In the genomic region with DNA sequence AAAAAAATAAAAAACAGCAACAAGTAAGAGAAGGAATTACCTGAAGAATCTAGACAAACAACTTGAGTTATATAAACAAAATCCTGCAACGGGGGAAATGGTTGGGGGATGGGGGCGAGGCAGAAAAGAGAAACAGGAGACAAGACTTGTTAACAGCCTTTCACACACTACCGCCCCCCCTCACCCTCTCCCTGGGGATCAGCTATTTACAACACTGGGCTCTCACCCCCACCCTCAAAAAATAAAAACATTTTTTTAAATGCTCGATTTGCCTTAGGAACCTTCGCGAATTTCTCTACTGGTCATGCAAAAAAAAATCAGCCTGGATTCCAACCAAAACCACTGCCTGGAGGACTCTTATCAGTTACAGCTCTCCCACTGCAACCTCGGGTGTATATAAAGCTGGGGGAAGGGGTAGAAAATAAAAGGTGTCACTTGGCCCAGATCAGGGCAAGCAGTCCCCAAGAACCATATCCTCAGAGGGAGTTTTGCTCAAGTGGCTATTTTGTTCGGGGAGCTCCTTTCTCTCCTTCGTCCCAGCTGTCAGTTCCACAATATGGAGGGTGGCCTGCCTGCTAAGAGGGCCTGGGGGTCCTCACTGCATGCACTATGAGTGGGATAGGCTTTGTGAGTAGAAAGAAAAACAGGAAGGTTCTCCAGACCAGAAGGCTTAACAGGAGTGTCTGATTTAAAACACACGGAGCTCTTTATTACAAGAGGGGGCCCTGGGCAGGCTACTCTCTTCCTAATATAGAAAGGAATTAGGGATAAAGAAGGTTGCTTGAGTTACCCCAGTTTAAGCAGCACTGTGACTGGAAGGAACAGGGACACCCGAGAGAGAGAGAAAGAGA, we compare ENCODE assay signal across 8 mouse cellular contexts. TPM values are rescaled to one million over a fixed set of nuclear protein-coding genes. Genes with fewer than 3 reads are reported as not detected.
A peak's percentile ranks its signal among the peaks of the same experiment; 100 is the strongest.
DNase-seq lines count a peak whose midpoint lies in the region; ATAC-seq and TF ChIP-seq lines count a peak whose summit lies in the region.

No protein-coding gene starts in this region.

- H3K4me3 ChIP-seq in megakaryocyte, embryonic 14.5 days (replicated peaks): peak overlapping the region; percentile 91
- peak overlapping the region; percentile 49 for H3K4me3 ChIP-seq in cortical plate, adult 2 months (ENCODE audit: insufficient read depth, low read length)
- H3K4me3 ChIP-seq in liver, embryonic 12.5 days: peak overlapping the region; percentile 76
- H3K4me3 ChIP-seq in neural tube, embryonic 12.5 days: peak overlapping the region; percentile 84
- H3K4me3 ChIP-seq in thymus, adult 2 months (ENCODE audit: control insufficient read depth, insufficient read depth, low read length): peak overlapping the region; percentile 69

- peak; percentile 23 to 27 for DNase-seq in gastrocnemius, postnatal 36 days
- DNase-seq in kidney, adult 11 months: peak; percentile 23
- peak; percentile 74 for DNase-seq in thymus, adult 2 months

- no peak for TF ChIP-seq POLR2A in cortical plate, adult 2 months (IDR thresholded peaks at IDR 0.05; ENCODE audit: extremely low read depth, insufficient read depth, low read length)
- TF ChIP-seq POLR2A in thymus, adult 2 months (IDR thresholded peaks at IDR 0.05; ENCODE audit: control insufficient read depth, extremely low read depth, insufficient read depth, low read length, poor library complexity): no peak

- no peaks in the 10 kb centered on the region for H3K9me3 ChIP-seq in megakaryocyte, embryonic 14.5 days
- H3K9me3 ChIP-seq in liver, embryonic 12.5 days (replicated peaks): no peaks in the 10 kb centered on the region
- H3K9me3 ChIP-seq in neural tube, embryonic 12.5 days: no peaks in the 10 kb centered on the region

- intact Hi-C loops in gastrocnemius, postnatal 36 days (cut with DNase I): loop anchor here (5.0 kb wide), 1 partner anchor 54 kb away; no protein-coding TSS in a partner anchor

- H3K9ac ChIP-seq in liver, embryonic 12.5 days: peak overlapping the region; percentile 92
- peak overlapping the region; percentile 95 for H3K9ac ChIP-seq in neural tube, embryonic 12.5 days

- peaks cover 78% of the 10 kb centered on the region for H3K4me1 ChIP-seq in megakaryocyte, embryonic 14.5 days
- H3K4me1 ChIP-seq in cortical plate, adult 2 months (ENCODE audit: control insufficient read depth, insufficient read depth, low read length): peaks cover 3% of the 10 kb centered on the region; the same call in 1 of the 2 replicates
- H3K4me1 ChIP-seq in liver, embryonic 12.5 days: peaks cover 85% of the 10 kb centered on the region
- H3K4me1 ChIP-seq in neural tube, embryonic 12.5 days: peaks cover 26% of the 10 kb centered on the region
- H3K4me1 ChIP-seq in thymus, adult 2 months (replicated peaks; ENCODE audit: control insufficient read depth, insufficient read depth, low read length): peaks cover 9% of the 10 kb centered on the region

- H3K36me3 ChIP-seq in megakaryocyte, embryonic 14.5 days (replicated peaks; ENCODE audit: low read length): peaks cover 28% of the 10 kb centered on the region
- peaks cover 5% of the 10 kb centered on the region for H3K36me3 ChIP-seq in liver, embryonic 12.5 days
- H3K36me3 ChIP-seq in neural tube, embryonic 12.5 days: peaks cover 3% of the 10 kb centered on the region; the same call in 1 of the 2 replicates
- no peaks in the 10 kb centered on the region for H3K36me3 ChIP-seq in thymus, adult 2 months (ENCODE audit: control insufficient read depth, insufficient read depth, low read length)

- WGBS in liver, embryonic 12.5 days (ENCODE audit: insufficient replicate concordance): 5% methylated on average over 11 of the region's 11 CpGs
- WGBS in neural tube, embryonic 12.5 days: under 1% methylated on average over 11 of the region's 11 CpGs
- 3% methylated on average over 11 of the region's 11 CpGs for WGBS in thymus, adult 2 months

- no peak for ATAC-seq in megakaryocyte, adult 5-6 weeks (ENCODE audit: poor library complexity, severe bottlenecking)
- ATAC-seq in liver, embryonic 12.5 days: no peak
- no peak for ATAC-seq in neural tube, embryonic 12.5 days (ENCODE audit: low FRiP score, low read depth)

- H3K27ac ChIP-seq in cortical plate, adult 2 months (ENCODE audit: insufficient read depth, low read length): peak overlapping the region; percentile 2; the same call in 1 of the 2 replicates
- H3K27ac ChIP-seq in liver, embryonic 12.5 days: peak overlapping the region; percentile 97
- H3K27ac ChIP-seq in neural tube, embryonic 12.5 days: peak overlapping the region; percentile 82; the same call in 1 of the 2 replicates
- H3K27ac ChIP-seq in thymus, adult 2 months (ENCODE audit: control insufficient read depth, insufficient read depth, low read length): peak overlapping the region; percentile 91

- H3K4me2 ChIP-seq in liver, embryonic 12.5 days: peak overlapping the region; percentile 86
- H3K4me2 ChIP-seq in neural tube, embryonic 12.5 days (replicated peaks): peak overlapping the region; percentile 71

- no peak for TF ChIP-seq CTCF in cortical plate, adult 2 months (IDR thresholded peaks at IDR 0.05; ENCODE audit: extremely low read depth, insufficient read depth, low read length)
- no peak for TF ChIP-seq CTCF in thymus, adult 2 months (IDR thresholded peaks at IDR 0.05; ENCODE audit: borderline replicate concordance, control insufficient read depth, extremely low read depth, insufficient read depth, low read length, poor library complexity)

- no peaks in the 10 kb centered on the region for H3K27me3 ChIP-seq in megakaryocyte, embryonic 14.5 days (replicated peaks)
- H3K27me3 ChIP-seq in liver, embryonic 12.5 days (replicated peaks): no peaks in the 10 kb centered on the region
- no peaks in the 10 kb centered on the region for H3K27me3 ChIP-seq in neural tube, embryonic 12.5 days (replicated peaks)
- H3K27me3 ChIP-seq in thymus, adult 2 months (ENCODE audit: control insufficient read depth, insufficient read depth, low read length): no peaks in the 10 kb centered on the region

RNA-seq across cellular contexts. Expression of a gene that starts 1.3 kb away (rescaled TPM):
- 20.5 and 26.8 TPM in 2 replicates for polyA plus RNA-seq in megakaryocyte, embryonic 14.5 days (2012; ENCODE audit: insufficient read depth, low replicate concordance)
- 16.8 and 18.5 TPM in 2 replicates for total RNA-seq in megakaryocyte, adult 5-6 weeks (2015)
- 21.1 and 31.3 TPM in 2 replicates for total RNA-seq in megakaryocyte, adult 5-6 weeks (2017)
- polyA plus RNA-seq in cortical plate, adult 2 months (2012; rRNA removed): 71.3 and 72.4 TPM in 2 replicates
- 10 to 100 TPM; 50.4 to 51.2 TPM for total RNA-seq in gastrocnemius, postnatal 36 days (2021)
- polyA plus RNA-seq in liver, embryonic 12.5 days (2016; fragmentation: Nextera tagmentation; extraction: Ambion mirVana): 31.6 and 33.4 TPM in 2 replicates
- 64.7 and 69.9 TPM in 2 replicates for polyA plus RNA-seq in neural tube, embryonic 12.5 days (2016; fragmentation: Nextera tagmentation; extraction: Ambion mirVana)
- 69.9 and 160 TPM in 2 replicates for polyA plus RNA-seq in thymus, adult 2 months (2012; rRNA removed)

Comparison
In these comparisons a context has a peak if more than half of its experiments do, and no peak if none do; other contexts are left out.
1. H3K27ac ChIP-seq: peak in every context shown above with its lines; median percentile 97 in liver, embryonic 12.5 days; 91 in thymus, adult 2 months; 82 in neural tube, embryonic 12.5 days; 2 in cortical plate, adult 2 months.
2. DNase-seq: peak in every context shown above with its lines; median percentile 74 in thymus, adult 2 months; 25 in gastrocnemius, postnatal 36 days; 23 in kidney, adult 11 months.